Mouse (Mus musculus) ES-Bruce4 (cell line): ENCODE measurements around the gene Olfr633. TPM values are rescaled to one million over a fixed set of nuclear protein-coding genes. Genes with fewer than 3 reads are reported as not detected.
A peak's percentile ranks its signal among the peaks of the same experiment; 100 is the strongest.

Experiments used
- H3K27ac ChIP-seq: 2 replicates; pipeline ENCODE4 v1.5.1; 2012; ENCODE audit warnings: low read length, inconsistent platforms; ENCODE audit not compliant: insufficient read depth
- H3K27me3 ChIP-seq: 2 replicates; pipeline ENCODE4 v1.6.1; 2012; ENCODE audit warnings: mild to moderate bottlenecking, low read length, inconsistent platforms; ENCODE audit not compliant: control insufficient read depth, poor library complexity, insufficient read depth, severe bottlenecking
- H3K36me3 ChIP-seq: 2 replicates; pipeline ENCODE4 v1.6.1; 2012; ENCODE audit warnings: inconsistent platforms, mild to moderate bottlenecking, low read length, moderate library complexity; ENCODE audit not compliant: control insufficient read depth, poor library complexity, insufficient read depth, severe bottlenecking
- H3K4me1 ChIP-seq: one replicate; pipeline ENCODE4 v1.8.1; 2011; ENCODE audit warnings: low read length; ENCODE audit not compliant: control insufficient read depth, insufficient read depth
- H3K4me3 ChIP-seq: 2 replicates; pipeline ENCODE4 v1.5.1; 2011; ENCODE audit warnings: low read depth, mild to moderate bottlenecking, low read length
- H3K9ac ChIP-seq: 2 replicates; pipeline ENCODE4 v1.6.1; 2012; ENCODE audit warnings: low read depth, mild to moderate bottlenecking, inconsistent platforms; ENCODE audit not compliant: poor library complexity, severe bottlenecking
- H3K9me3 ChIP-seq: replicated peaks from 2 replicates; pipeline ENCODE4 v1.6.1; 2012; ENCODE audit warnings: mild to moderate bottlenecking, low read length, inconsistent platforms; ENCODE audit not compliant: control insufficient read depth, poor library complexity, insufficient read depth, severe bottlenecking
- CTCF ChIP-seq: IDR thresholded peaks from one replicate; pipeline ENCODE4 v1.8.1; 2011; ENCODE audit warnings: low read depth, low read length
- EP300 ChIP-seq: IDR thresholded peaks from 2 replicates; pipeline ENCODE4 v1.6.1; 2011; ENCODE audit warnings: low read depth, low read length; ENCODE audit not compliant: insufficient read depth
- POLR2A ChIP-seq: IDR thresholded peaks from one replicate; pipeline ENCODE4 v1.8.1; 2011; ENCODE audit warnings: low read length; ENCODE audit not compliant: insufficient read depth
- polyA plus RNA-seq: library from polyadenylated mRNA; stranded (reverse); fragments of >200 nt; gene quantifications from 2 replicates; pipeline ENCODE4 v1.2.4, GENCODE M21; 2011; ENCODE audit warnings: low read depth; ENCODE audit not compliant: missing spikeins, insufficient read depth, insufficient read length

The Olfr633 gene
- not detected in 2 replicates for polyA plus RNA-seq

DNA sequence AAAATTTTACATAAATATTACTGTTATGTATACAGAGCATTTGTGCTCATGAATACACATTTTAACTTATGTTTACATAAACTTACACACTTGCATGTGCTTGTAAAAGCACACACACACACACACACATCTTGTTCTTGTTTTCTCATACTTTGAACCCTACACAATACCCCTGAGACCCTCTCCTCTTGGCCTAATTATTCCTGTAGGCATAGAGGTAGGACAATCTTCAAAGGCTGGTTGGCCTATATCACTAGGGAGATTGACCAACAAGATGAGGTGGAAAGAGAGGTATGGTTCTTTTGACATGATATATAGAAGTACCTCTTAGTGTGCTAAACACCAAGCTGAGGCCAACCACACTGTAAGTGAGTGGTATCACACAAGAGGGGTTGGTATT is at the start of gene Olfr633:
Gene Olfr633 (plus strand): TSS at position 301 of the 400 bp plus-strand sequence.
- no peaks in the 10 kb centered on the region for H3K36me3 ChIP-seq
- H3K4me1 ChIP-seq = no peaks in the 10 kb centered on the region
- no peak within 1 kb of the TSS for H3K4me3 ChIP-seq
- H3K9me3 ChIP-seq = no peaks in the 10 kb centered on the region
- H3K27ac ChIP-seq = no peak within 1 kb of the TSS
- no peak for TF ChIP-seq POLR2A
- no peak for TF ChIP-seq CTCF
- TF ChIP-seq EP300 = no peak
- H3K9ac ChIP-seq = no peak within 1 kb of the TSS
- no peaks in the 10 kb centered on the region for H3K27me3 ChIP-seq

DNA sequence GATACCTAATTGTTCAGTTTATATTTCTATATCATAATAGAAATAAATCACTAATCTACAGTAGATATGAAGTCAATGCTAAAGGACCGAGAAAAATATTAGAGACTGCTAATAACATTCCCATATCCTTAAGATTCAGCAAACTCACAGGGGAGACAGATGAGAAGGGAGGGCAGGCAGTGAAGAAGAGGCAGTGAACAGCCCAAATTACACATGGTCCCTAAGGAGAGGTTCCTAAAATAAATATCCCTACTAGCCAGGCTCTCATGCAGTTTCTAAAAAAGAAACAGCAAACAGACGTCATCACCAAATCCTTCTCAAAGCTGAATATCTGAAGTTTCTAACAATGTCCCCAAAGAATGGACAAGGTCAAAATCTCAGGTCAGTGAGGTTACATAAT is 41.0 kb upstream of the Olfr633 start, which contains the start of gene Olfr65:
Gene Olfr65 (plus strand): TSS at position 301 of the 400 bp plus-strand sequence.
- H3K4me3 ChIP-seq = no peak within 1 kb of the TSS
- no peak within 1 kb of the TSS for H3K9ac ChIP-seq
- no peaks in the 10 kb centered on the region for H3K4me1 ChIP-seq
- H3K27ac ChIP-seq = no peak within 1 kb of the TSS
- H3K27me3 ChIP-seq = no peaks in the 10 kb centered on the region
- no peaks in the 10 kb centered on the region; the same call in 1 of the 2 replicates for H3K9me3 ChIP-seq
- TF ChIP-seq CTCF (no peak), EP300 (no peak), POLR2A (no peak)
- no peaks in the 10 kb centered on the region for H3K36me3 ChIP-seq

- H3K4me3 ChIP-seq = no peak overlapping the region
These were observed 34.2 kb upstream of the Olfr633 start for GRCm38 (mm10) chr7:103910047-103910446.

DNA sequence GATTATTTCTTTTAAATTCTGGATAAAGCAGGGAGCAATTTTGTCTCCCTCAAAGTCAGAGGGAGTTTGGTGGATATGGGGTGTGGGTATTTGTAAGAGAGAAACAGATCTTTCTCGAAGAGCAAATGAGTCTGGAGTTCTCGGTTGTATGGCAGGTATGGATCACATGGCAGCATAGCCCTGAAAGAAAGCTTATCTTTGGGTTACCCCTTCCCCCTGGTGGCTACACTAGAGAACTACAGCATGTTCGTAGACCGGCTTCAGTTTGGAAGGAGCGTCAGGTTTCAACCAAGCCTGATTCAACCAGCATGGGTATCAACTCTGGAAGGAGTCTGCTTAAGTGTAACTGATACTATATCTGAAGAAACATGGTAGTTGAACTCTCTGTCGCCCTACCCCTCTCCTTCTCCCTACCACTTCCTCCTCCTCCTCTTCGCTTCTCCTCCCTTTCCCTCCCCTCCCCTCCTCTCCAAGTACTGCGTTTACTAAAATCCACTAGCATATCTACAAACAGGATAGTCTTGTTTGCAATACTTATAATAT is 31.2 kb upstream of the Olfr633 start:
- Histone ChIP-seq H3K27me3 (no peaks in the 10 kb centered on the region), H3K4me1 (no peaks in the 10 kb centered on the region), H3K27ac (no peak overlapping the region), H3K4me3 (no peak overlapping the region), H3K36me3 (no peaks in the 10 kb centered on the region), H3K9me3 (no peaks in the 10 kb centered on the region), H3K9ac (no peak overlapping the region)
- TF ChIP-seq EP300 = no peak
- peak; percentile 15 for TF ChIP-seq CTCF

More at GRCm38 (mm10) chr7:103910047-103910446, 34.2 kb upstream of the Olfr633 start:
- Histone ChIP-seq H3K9ac (no peak overlapping the region), H3K4me1 (no peaks in the 10 kb centered on the region), H3K36me3 (no peaks in the 10 kb centered on the region), H3K27ac (no peak overlapping the region), H3K9me3 (no peaks in the 10 kb centered on the region; the same call in 1 of the 2 replicates), H3K27me3 (no peaks in the 10 kb centered on the region)
- no peak for TF ChIP-seq POLR2A
- no peak for TF ChIP-seq EP300
- no peak for TF ChIP-seq CTCF

- TF ChIP-seq CTCF (no peak), EP300 (no peak)
- H3K4me1 ChIP-seq = no peaks in the 10 kb centered on the region
- no peaks in the 10 kb centered on the region for H3K27me3 ChIP-seq
- H3K4me3 ChIP-seq = no peak overlapping the region
- H3K27ac ChIP-seq = no peak overlapping the region
- H3K36me3 ChIP-seq = no peaks in the 10 kb centered on the region
- H3K9me3 ChIP-seq = no peaks in the 10 kb centered on the region
- H3K9ac ChIP-seq = no peak overlapping the region
These were observed 28.9 kb upstream of the Olfr633 start for GRCm38 (mm10) chr7:103915338-103915737.

DNA sequence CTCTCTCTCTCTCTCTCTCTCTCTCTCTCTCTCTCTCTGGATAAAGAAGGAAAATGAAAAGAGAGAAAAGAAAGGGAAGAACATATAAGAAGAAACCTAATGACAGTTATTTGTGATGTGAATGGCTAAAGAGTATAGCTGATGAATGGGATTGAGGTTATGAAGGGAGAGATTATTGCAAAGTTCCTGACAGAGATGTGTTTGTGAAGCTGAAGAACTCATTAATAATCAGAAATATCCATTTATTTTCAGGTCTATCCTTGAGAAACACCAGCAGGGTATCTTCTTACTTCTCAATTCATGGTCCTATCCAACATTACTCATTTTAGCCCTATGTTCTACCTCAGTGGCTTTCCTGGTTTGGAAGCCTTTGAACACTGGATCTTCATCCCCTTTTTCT is 15.7 kb upstream of the Olfr633 start, which contains the start of gene Olfr631:
Gene Olfr631 (plus strand): TSS at position 301 of the 400 bp plus-strand sequence.
- no peak for TF ChIP-seq CTCF
- TF ChIP-seq POLR2A = no peak
- no peak for TF ChIP-seq EP300
- no peaks in the 10 kb centered on the region for H3K36me3 ChIP-seq
- H3K4me3 ChIP-seq = no peak within 1 kb of the TSS
- no peak within 1 kb of the TSS for H3K27ac ChIP-seq
- no peaks in the 10 kb centered on the region for H3K9me3 ChIP-seq
- H3K9ac ChIP-seq = no peak within 1 kb of the TSS
- H3K4me1 ChIP-seq = no peaks in the 10 kb centered on the region
- no peaks in the 10 kb centered on the region for H3K27me3 ChIP-seq
